Mouse (Mus musculus): ENCODE measurements at regions not wholly inside any gene's neighbourhood (a gene's known extent, or its start where the extent isn't known, plus 50 kb on each side); places are given as distances from the start of the nearest gene placed in this dataset.

GRCm38 (mm10) chr10:117553211-117554186, 75.8 kb upstream of the Cpm start:
- WGBS: 72% methylated on average over 15 of the region's 15 CpGs
- no peak overlapping the region for H3K27ac ChIP-seq (ENCODE audit: low read depth)
- H3K9ac ChIP-seq: no peak overlapping the region
- H3K36me3 ChIP-seq (ENCODE audit: insufficient read depth): no peaks in the 10 kb centered on the region
- no peaks in the 10 kb centered on the region for H3K27me3 ChIP-seq (ENCODE audit: insufficient read depth, low read length)
- H3K4me3 ChIP-seq (ENCODE audit: low read depth, low read length): no peak overlapping the region
- TF ChIP-seq CTCF (IDR thresholded peaks at IDR 0.05; ENCODE audit: low read depth): no peak
- ATAC-seq (ENCODE audit: insufficient read depth) (no peak), DNase-seq (peak; percentile 39)
- H3K9me3 ChIP-seq (ENCODE audit: low read depth, low read length): no peaks in the 10 kb centered on the region
- H3K4me2 ChIP-seq: no peak overlapping the region
- no peaks in the 10 kb centered on the region for H3K4me1 ChIP-seq (ENCODE audit: insufficient read depth)

GRCm38 (mm10) chr10:117552049-117552652, 77.1 kb upstream of the Cpm start:
- Histone ChIP-seq H3K4me3 (ENCODE audit: low read depth, low read length) (no peak overlapping the region), H3K36me3 (ENCODE audit: insufficient read depth) (no peaks in the 10 kb centered on the region), H3K9ac (no peak overlapping the region), H3K9me3 (ENCODE audit: low read depth, low read length) (no peaks in the 10 kb centered on the region), H3K4me1 (ENCODE audit: insufficient read depth) (no peaks in the 10 kb centered on the region), H3K4me2 (no peak overlapping the region), H3K27me3 (ENCODE audit: insufficient read depth, low read length) (no peaks in the 10 kb centered on the region), H3K27ac (ENCODE audit: low read depth) (no peak overlapping the region)
- 79% methylated on average over 9 of the region's 9 CpGs for WGBS
- TF ChIP-seq CTCF (IDR thresholded peaks at IDR 0.05; ENCODE audit: low read depth): no peak
- DNase-seq (no peak), ATAC-seq (ENCODE audit: insufficient read depth) (no peak)

GRCm38 (mm10) chr10:117551234-117552048, 77.9 kb upstream of the Cpm start:
- Histone ChIP-seq H3K4me2 (no peak overlapping the region), H3K36me3 (ENCODE audit: insufficient read depth) (no peaks in the 10 kb centered on the region), H3K4me1 (ENCODE audit: insufficient read depth) (no peaks in the 10 kb centered on the region), H3K27me3 (ENCODE audit: insufficient read depth, low read length) (no peaks in the 10 kb centered on the region), H3K4me3 (ENCODE audit: low read depth, low read length) (no peak overlapping the region), H3K9ac (no peak overlapping the region), H3K27ac (ENCODE audit: low read depth) (no peak overlapping the region), H3K9me3 (ENCODE audit: low read depth, low read length) (no peaks in the 10 kb centered on the region)
- no peak for DNase-seq
- no peak for ATAC-seq (ENCODE audit: insufficient read depth)
- no peak for TF ChIP-seq CTCF (IDR thresholded peaks at IDR 0.05; ENCODE audit: low read depth)
- 74% methylated on average over 13 of the region's 13 CpGs for WGBS

GRCm38 (mm10) chr10:117549854-117550605, 79.3 kb upstream of the Cpm start:
- Histone ChIP-seq H3K27ac (ENCODE audit: low read depth) (no peak overlapping the region), H3K4me2 (no peak overlapping the region), H3K27me3 (ENCODE audit: insufficient read depth, low read length) (no peaks in the 10 kb centered on the region), H3K4me3 (ENCODE audit: low read depth, low read length) (no peak overlapping the region), H3K9ac (no peak overlapping the region), H3K4me1 (ENCODE audit: insufficient read depth) (no peaks in the 10 kb centered on the region), H3K9me3 (ENCODE audit: low read depth, low read length) (no peaks in the 10 kb centered on the region), H3K36me3 (ENCODE audit: insufficient read depth) (no peaks in the 10 kb centered on the region)
- no peak for TF ChIP-seq CTCF (IDR thresholded peaks at IDR 0.05; ENCODE audit: low read depth)
- 88% methylated on average over 16 of the region's 16 CpGs for WGBS
- ATAC-seq (ENCODE audit: insufficient read depth) (no peak), DNase-seq (no peak)

- H3K4me2 ChIP-seq: no peak overlapping the region
- H3K4me3 ChIP-seq (ENCODE audit: low read depth, low read length): no peak overlapping the region
- H3K9me3 ChIP-seq (ENCODE audit: low read depth, low read length): no peaks in the 10 kb centered on the region
- WGBS: 84% methylated on average over 4 of the region's 4 CpGs
- no peak for ATAC-seq (ENCODE audit: insufficient read depth)
- H3K27ac ChIP-seq (ENCODE audit: low read depth): no peak overlapping the region
- TF ChIP-seq CTCF (IDR thresholded peaks at IDR 0.05; ENCODE audit: low read depth): no peak
- H3K27me3 ChIP-seq (ENCODE audit: insufficient read depth, low read length): no peaks in the 10 kb centered on the region
- H3K9ac ChIP-seq: no peak overlapping the region
- H3K4me1 ChIP-seq (ENCODE audit: insufficient read depth): no peaks in the 10 kb centered on the region
- no peaks in the 10 kb centered on the region for H3K36me3 ChIP-seq (ENCODE audit: insufficient read depth)
- no peak for DNase-seq
Measured at GRCm38 (mm10) chr10:117549506-117549830, 79.8 kb upstream of the Cpm start.

- H3K27ac ChIP-seq (ENCODE audit: low read depth): no peak overlapping the region
- H3K4me1 ChIP-seq (ENCODE audit: insufficient read depth): no peaks in the 10 kb centered on the region
- ATAC-seq (ENCODE audit: insufficient read depth): no peak
- H3K4me3 ChIP-seq (ENCODE audit: low read depth, low read length): no peak overlapping the region
- no peaks in the 10 kb centered on the region for H3K36me3 ChIP-seq (ENCODE audit: insufficient read depth)
- H3K4me2 ChIP-seq: no peak overlapping the region
- H3K27me3 ChIP-seq (ENCODE audit: insufficient read depth, low read length): no peaks in the 10 kb centered on the region
- DNase-seq: no peak
- no peaks in the 10 kb centered on the region for H3K9me3 ChIP-seq (ENCODE audit: low read depth, low read length)
- TF ChIP-seq CTCF (IDR thresholded peaks at IDR 0.05; ENCODE audit: low read depth): no peak
- WGBS: 86% methylated on average over 23 of the region's 23 CpGs
- H3K9ac ChIP-seq: no peak overlapping the region
Measured at GRCm38 (mm10) chr10:117548775-117549505, 80.4 kb upstream of the Cpm start.

Measured in lung, embryonic 14.5 days (tissue).